Mouse (Mus musculus): ENCODE measurements around the gene Anapc16. TPM values are rescaled to one million over a fixed set of nuclear protein-coding genes. Genes with fewer than 3 reads are reported as not detected.

Gene Anapc16
- polyA plus RNA-seq, 1 experiment, result 41.3 TPM

DNA sequence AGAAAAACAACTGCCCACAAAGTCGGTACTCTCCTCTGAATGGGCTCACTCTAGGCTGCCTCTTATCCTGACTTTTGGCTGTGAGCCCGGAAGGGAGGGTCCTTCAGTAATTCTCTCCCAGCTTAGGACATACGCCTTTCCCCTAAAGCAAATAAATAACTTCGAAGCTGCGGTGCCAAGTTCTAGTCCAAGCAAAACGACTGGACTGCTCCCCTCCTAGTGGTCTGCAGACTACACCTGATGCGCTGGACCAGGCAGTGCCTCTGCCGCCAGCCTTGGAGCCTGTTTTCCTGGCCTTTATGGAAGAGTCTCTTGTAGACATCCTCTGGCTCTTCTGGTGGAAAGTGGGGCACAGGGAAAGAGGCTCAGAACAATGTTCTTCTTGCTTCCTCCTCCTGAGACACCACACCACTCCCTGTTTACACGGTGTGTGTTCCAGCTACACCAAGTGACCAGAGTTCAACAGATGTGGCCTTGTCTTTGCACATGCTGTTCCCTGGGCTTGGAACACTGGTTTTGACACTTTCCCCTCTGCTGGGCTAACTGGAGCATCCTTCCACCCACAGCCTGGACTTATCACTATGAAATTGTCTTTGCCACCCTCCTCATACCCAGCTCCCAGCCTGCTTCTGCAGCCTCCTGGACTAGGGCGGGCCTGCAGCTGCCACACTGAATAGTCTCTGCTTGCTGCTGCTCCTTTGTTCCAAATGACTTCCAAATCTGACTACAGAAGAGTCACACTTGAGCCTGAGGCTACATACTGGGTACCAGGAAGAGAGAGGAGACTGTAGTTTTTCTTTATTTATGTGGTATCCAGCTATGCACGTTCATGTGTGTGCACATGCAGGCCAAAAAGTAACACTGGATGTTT, 23.8 kb downstream of the Anapc16 start:
- H3K36me3 ChIP-seq (ENCODE audit: control insufficient read depth, insufficient read depth, low read length), result no peaks in the 10 kb centered on the region
- H3K27ac ChIP-seq (ENCODE audit: control insufficient read depth, insufficient read depth, low read depth, low read length), result peak overlapping the region; percentile 90
- TF ChIP-seq CTCF (IDR thresholded peaks at IDR 0.05; ENCODE audit: control insufficient read depth, insufficient read depth, insufficient replicate concordance, low read depth, low read length), result no peak
- no peak; the same call in 1 of the 2 replicates for TF ChIP-seq POLR2A (IDR thresholded peaks at IDR 0.05; ENCODE audit: control insufficient read depth, low read depth, low read length)
- peaks cover 12% of the 10 kb centered on the region for H3K4me1 ChIP-seq (ENCODE audit: control insufficient read depth, insufficient read depth, low read length)
- H3K4me3 ChIP-seq (ENCODE audit: control insufficient read depth, low read depth, low read length), result no peak overlapping the region
- no peaks in the 10 kb centered on the region for H3K27me3 ChIP-seq (ENCODE audit: control insufficient read depth, insufficient read depth, low read length)

DNA sequence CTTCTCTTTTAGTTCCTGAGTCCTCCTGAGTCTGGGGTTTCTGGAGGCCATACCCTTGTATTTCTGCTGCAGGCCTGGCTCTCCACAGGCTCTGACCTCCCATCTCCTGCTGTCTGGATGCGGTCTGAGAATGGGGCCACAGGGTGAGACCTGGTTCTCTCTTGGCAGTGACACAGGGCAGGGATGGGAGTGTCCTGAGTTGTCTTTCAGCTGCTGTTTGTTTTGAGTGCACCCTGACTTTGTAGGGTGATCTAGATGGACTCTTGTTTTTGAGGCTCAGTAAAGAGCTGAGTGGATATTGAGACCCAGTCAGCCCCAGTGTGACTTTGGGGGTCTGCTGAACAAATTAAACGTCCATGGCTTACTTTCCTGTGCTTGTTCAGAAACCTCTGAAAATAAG, 24.5 kb downstream of the Anapc16 start:
- Histone ChIP-seq H3K27me3 (ENCODE audit: control insufficient read depth, insufficient read depth, low read length) (no peaks in the 10 kb centered on the region), H3K36me3 (ENCODE audit: control insufficient read depth, insufficient read depth, low read length) (no peaks in the 10 kb centered on the region), H3K4me1 (ENCODE audit: control insufficient read depth, insufficient read depth, low read length) (peaks cover 13% of the 10 kb centered on the region), H3K27ac (ENCODE audit: control insufficient read depth, insufficient read depth, low read depth, low read length) (peak overlapping the region; percentile 90), H3K4me3 (ENCODE audit: control insufficient read depth, low read depth, low read length) (no peak overlapping the region)
- no peak for TF ChIP-seq CTCF (IDR thresholded peaks at IDR 0.05; ENCODE audit: control insufficient read depth, insufficient read depth, insufficient replicate concordance, low read depth, low read length)

DNA sequence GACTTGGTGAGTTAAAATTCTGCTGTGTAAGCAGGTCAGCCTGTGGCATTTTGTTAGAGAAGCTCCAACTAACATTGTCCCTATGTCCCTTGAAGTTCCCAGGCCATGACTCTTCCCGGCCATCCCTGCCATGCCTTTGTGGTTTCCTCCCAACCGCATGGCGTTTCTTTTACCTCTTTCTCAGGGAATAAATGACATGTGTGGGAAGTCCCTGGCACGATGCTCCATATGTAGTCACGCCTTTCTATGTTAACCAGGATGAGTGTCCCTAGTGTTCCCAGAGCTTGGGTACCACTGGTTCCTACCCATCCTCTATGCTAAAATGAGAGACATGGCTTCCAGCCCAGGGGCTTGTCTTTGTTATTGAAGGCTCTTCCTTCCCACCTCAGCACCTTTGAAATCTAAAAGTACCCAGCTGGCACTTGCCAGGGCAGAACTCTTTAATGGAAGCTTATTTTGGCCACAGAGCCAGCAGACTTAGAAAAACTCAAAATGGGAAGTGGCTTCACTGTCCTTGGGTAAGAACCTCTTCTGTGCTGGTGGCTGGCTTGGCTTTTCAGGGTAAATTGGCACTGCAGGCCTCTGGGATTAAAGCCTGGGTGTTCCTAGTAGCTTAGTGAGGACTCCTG, 25.1 kb downstream of the Anapc16 start:
- Histone ChIP-seq H3K36me3 (ENCODE audit: control insufficient read depth, insufficient read depth, low read length) (no peaks in the 10 kb centered on the region), H3K27ac (ENCODE audit: control insufficient read depth, insufficient read depth, low read depth, low read length) (peak overlapping the region; percentile 90), H3K4me1 (ENCODE audit: control insufficient read depth, insufficient read depth, low read length) (peaks cover 14% of the 10 kb centered on the region), H3K27me3 (ENCODE audit: control insufficient read depth, insufficient read depth, low read length) (no peaks in the 10 kb centered on the region), H3K4me3 (ENCODE audit: control insufficient read depth, low read depth, low read length) (no peak overlapping the region)
- no peak for TF ChIP-seq POLR2A (IDR thresholded peaks at IDR 0.05; ENCODE audit: control insufficient read depth, low read depth, low read length)
- no peak for TF ChIP-seq CTCF (IDR thresholded peaks at IDR 0.05; ENCODE audit: control insufficient read depth, insufficient read depth, insufficient replicate concordance, low read depth, low read length)

DNA sequence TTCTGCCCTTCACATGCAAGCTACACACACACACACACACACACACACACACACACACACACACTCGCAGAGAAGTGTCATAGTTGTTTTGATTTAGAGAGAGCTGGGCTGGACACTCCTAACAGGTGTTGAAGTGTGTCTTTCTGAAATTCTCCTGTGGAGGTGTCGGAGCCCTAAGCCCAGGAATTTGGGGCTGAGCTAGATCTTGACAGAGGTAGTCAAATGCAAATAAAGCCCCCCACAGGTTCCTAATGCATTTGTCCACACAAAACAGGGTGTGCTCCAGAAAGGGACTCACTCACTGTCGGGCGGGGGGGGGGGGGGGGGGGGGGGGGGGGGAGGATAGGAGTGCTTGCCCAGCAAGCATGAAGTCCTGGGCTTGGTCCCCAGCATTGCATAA, 25.8 kb downstream of the Anapc16 start:
- TF ChIP-seq POLR2A (IDR thresholded peaks at IDR 0.05; ENCODE audit: control insufficient read depth, low read depth, low read length), result no peak
- no peak for TF ChIP-seq CTCF (IDR thresholded peaks at IDR 0.05; ENCODE audit: control insufficient read depth, insufficient read depth, insufficient replicate concordance, low read depth, low read length)
- Histone ChIP-seq H3K4me3 (ENCODE audit: control insufficient read depth, low read depth, low read length) (no peak overlapping the region), H3K4me1 (ENCODE audit: control insufficient read depth, insufficient read depth, low read length) (peaks cover 14% of the 10 kb centered on the region), H3K27ac (ENCODE audit: control insufficient read depth, insufficient read depth, low read depth, low read length) (no peak overlapping the region), H3K27me3 (ENCODE audit: control insufficient read depth, insufficient read depth, low read length) (no peaks in the 10 kb centered on the region), H3K36me3 (ENCODE audit: control insufficient read depth, insufficient read depth, low read length) (no peaks in the 10 kb centered on the region)

DNA sequence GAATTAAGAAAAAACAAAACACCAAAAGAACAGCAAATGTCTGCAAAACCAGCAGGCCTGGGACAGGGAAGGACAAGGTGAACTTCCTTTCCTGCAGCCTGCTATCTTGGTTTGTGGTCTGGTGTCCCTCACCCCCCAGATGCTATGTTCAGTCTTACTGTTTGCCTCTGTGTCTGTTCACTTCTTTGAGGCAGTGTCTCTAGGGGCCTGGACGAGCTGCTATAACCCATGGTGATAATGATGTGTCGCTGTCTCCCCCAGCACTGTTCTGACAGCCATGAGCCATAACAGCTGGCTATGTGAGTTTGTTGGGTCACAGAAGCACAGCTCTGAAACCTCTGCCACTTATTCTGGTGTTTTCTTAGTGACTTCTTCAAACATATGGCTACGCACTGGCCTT, 28.1 kb downstream of the Anapc16 start:
- Histone ChIP-seq H3K4me3 (ENCODE audit: control insufficient read depth, low read depth, low read length) (no peak overlapping the region), H3K27me3 (ENCODE audit: control insufficient read depth, insufficient read depth, low read length) (no peaks in the 10 kb centered on the region), H3K4me1 (ENCODE audit: control insufficient read depth, insufficient read depth, low read length) (peaks cover 18% of the 10 kb centered on the region), H3K27ac (ENCODE audit: control insufficient read depth, insufficient read depth, low read depth, low read length) (peak overlapping the region; percentile 82), H3K36me3 (ENCODE audit: control insufficient read depth, insufficient read depth, low read length) (no peaks in the 10 kb centered on the region)
- TF ChIP-seq POLR2A (IDR thresholded peaks at IDR 0.05; ENCODE audit: control insufficient read depth, low read depth, low read length), result no peak
- no peak for TF ChIP-seq CTCF (IDR thresholded peaks at IDR 0.05; ENCODE audit: control insufficient read depth, insufficient read depth, insufficient replicate concordance, low read depth, low read length)

DNA sequence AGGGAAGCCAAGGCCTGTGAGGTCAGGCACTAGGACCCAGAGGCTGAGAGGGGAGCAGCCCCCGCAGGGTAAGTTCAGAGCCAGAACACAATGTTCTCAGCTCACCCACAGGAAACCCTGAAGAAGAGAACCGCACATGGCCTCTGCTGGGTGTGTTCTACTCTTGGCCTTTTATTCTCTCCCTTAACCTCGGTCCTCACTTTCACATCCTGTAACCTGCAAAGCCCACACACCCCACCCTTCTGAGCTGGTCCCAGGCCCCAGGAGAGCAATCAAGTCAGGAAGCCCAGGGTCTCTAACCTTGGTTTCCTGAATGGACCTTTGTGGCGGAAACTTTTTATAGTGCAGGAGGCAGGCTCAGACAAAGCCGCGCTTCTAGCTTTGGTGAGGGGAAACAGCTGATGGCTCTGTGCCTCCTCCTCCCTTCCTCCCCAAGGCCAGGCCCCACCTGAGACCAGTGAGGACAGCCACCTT, 28.7 kb downstream of the Anapc16 start:
- H3K4me3 ChIP-seq (ENCODE audit: control insufficient read depth, low read depth, low read length), result no peak overlapping the region
- peak overlapping the region; percentile 82 for H3K27ac ChIP-seq (ENCODE audit: control insufficient read depth, insufficient read depth, low read depth, low read length)
- H3K27me3 ChIP-seq (ENCODE audit: control insufficient read depth, insufficient read depth, low read length), result no peaks in the 10 kb centered on the region
- H3K36me3 ChIP-seq (ENCODE audit: control insufficient read depth, insufficient read depth, low read length), result no peaks in the 10 kb centered on the region
- no peak for TF ChIP-seq CTCF (IDR thresholded peaks at IDR 0.05; ENCODE audit: control insufficient read depth, insufficient read depth, insufficient replicate concordance, low read depth, low read length)
- no peak for TF ChIP-seq POLR2A (IDR thresholded peaks at IDR 0.05; ENCODE audit: control insufficient read depth, low read depth, low read length)
- H3K4me1 ChIP-seq (ENCODE audit: control insufficient read depth, insufficient read depth, low read length), result peaks cover 18% of the 10 kb centered on the region

DNA sequence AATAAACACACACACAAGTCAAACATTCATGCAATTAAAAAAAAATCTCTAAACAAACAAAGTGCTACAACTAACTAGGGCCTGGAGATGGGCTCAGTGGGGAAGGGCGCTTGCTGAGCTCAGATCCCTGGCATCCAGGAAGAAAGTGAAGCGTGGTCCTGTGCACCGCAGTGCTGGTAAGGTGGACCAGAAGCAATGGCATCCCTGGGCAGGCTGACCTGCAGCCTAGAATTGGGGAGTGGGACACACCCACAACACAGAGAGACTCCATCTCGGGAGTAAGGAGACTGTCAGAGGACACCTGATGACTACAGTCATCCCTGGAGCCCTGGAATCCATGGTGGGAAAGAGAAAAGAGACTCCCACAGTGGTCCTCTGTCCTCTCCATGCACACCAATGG, 29.5 kb downstream of the Anapc16 start:
- no peak overlapping the region for H3K4me3 ChIP-seq (ENCODE audit: control insufficient read depth, low read depth, low read length)
- H3K4me1 ChIP-seq (ENCODE audit: control insufficient read depth, insufficient read depth, low read length), result peaks cover 14% of the 10 kb centered on the region
- no peak for TF ChIP-seq CTCF (IDR thresholded peaks at IDR 0.05; ENCODE audit: control insufficient read depth, insufficient read depth, insufficient replicate concordance, low read depth, low read length)
- peak overlapping the region; percentile 44; the same call in 1 of the 2 replicates for H3K27ac ChIP-seq (ENCODE audit: control insufficient read depth, insufficient read depth, low read depth, low read length)
- H3K27me3 ChIP-seq (ENCODE audit: control insufficient read depth, insufficient read depth, low read length), result no peaks in the 10 kb centered on the region
- H3K36me3 ChIP-seq (ENCODE audit: control insufficient read depth, insufficient read depth, low read length), result no peaks in the 10 kb centered on the region
